Mouse (Mus musculus): ENCODE data around the gene P2rx4.
A peak's percentile ranks its signal among the peaks of the same experiment; 100 is the strongest.

P2rx4 gene

GRCm38 (mm10) chr5:122704571-122704970 is 2.8 kb upstream of the P2rx4 start:
- no peak for DNase-seq

GRCm38 (mm10) chr5:122705174-122705573 is 2.2 kb upstream of the P2rx4 start:
- DNase-seq: no peak

- no peak for DNase-seq
These were observed 448 bp upstream of the P2rx4 start for GRCm38 (mm10) chr5:122706917-122707275.

GRCm38 (mm10) chr5:122708819-122709218 is 1.5 kb downstream of the P2rx4 start:
- no peak for DNase-seq

- DNase-seq: no peak
These were observed 8.4 kb downstream of the P2rx4 start for GRCm38 (mm10) chr5:122715723-122716122.

- no peak for DNase-seq
These were observed 9.4 kb downstream of the P2rx4 start for GRCm38 (mm10) chr5:122716793-122717192.

GRCm38 (mm10) chr5:122718400-122718799 is 11.1 kb downstream of the P2rx4 start:
- no peak for DNase-seq

- no peak for DNase-seq
These were observed 11.8 kb downstream of the P2rx4 start for GRCm38 (mm10) chr5:122719168-122719567.

- no peak for DNase-seq
These were observed 18.1 kb downstream of the P2rx4 start for GRCm38 (mm10) chr5:122725453-122725852.

- DNase-seq: peak; percentile 85
These were observed 18.7 kb downstream of the P2rx4 start for GRCm38 (mm10) chr5:122726068-122726467.

- no peak for DNase-seq
These were observed 19.3 kb downstream of the P2rx4 start for GRCm38 (mm10) chr5:122726595-122726994.

- no peak for DNase-seq
These were observed 19.8 kb downstream of the P2rx4 start for GRCm38 (mm10) chr5:122727096-122727495.

- DNase-seq: no peak
These were observed 23.4 kb downstream of the P2rx4 start for GRCm38 (mm10) chr5:122730776-122731175.

GRCm38 (mm10) chr5:122731321-122731720 is 24.0 kb downstream of the P2rx4 start:
- peak; percentile 55 for DNase-seq

- DNase-seq: no peak
These were observed 24.8 kb downstream of the P2rx4 start for GRCm38 (mm10) chr5:122731991-122732673.

GRCm38 (mm10) chr5:122733881-122734280 is 26.5 kb downstream of the P2rx4 start:
- DNase-seq: no peak

GRCm38 (mm10) chr5:122735853-122736252 is 28.5 kb downstream of the P2rx4 start:
- no peak for DNase-seq

GRCm38 (mm10) chr5:122736761-122737160 is 29.4 kb downstream of the P2rx4 start:
- no peak for DNase-seq

GRCm38 (mm10) chr5:122743880-122744422 is 36.6 kb downstream of the P2rx4 start:
- DNase-seq: no peak

GRCm38 (mm10) chr5:122747950-122748349 is 40.6 kb downstream of the P2rx4 start:
- no peak for DNase-seq

GRCm38 (mm10) chr5:122754477-122754876 is 47.1 kb downstream of the P2rx4 start:
- no peak for DNase-seq

- no peak for DNase-seq
These were observed 48.3 kb downstream of the P2rx4 start for GRCm38 (mm10) chr5:122755620-122756019.

- no peak for DNase-seq
These were observed 48.8 kb downstream of the P2rx4 start for GRCm38 (mm10) chr5:122756144-122756543.

- peak; percentile 78 for DNase-seq
These were observed 49.3 kb downstream of the P2rx4 start for GRCm38 (mm10) chr5:122756680-122757079.

Data from cerebellum, adult 8-10 months (tissue).